Mouse (Mus musculus): Measurements from ENCODE around the gene Rnf111.
"Not testable (repeated sequence)": the region's sequence is repeated elsewhere in the genome, so short reads cannot be mapped to it uniquely, and the experiment has no call there.

The Rnf111 gene

GRCm38 (mm10) chr9:70503626-70504041, at the start of gene Rnf111:
Rnf111 (minus strand) TSS chr9:70503725.
- DNase-seq = peak; percentile 96 to 99

- not testable (repeated sequence) for DNase-seq
These were observed 48.7 kb upstream of the Rnf111 start for GRCm38 (mm10) chr9:70552233-70552632.

- no peak for DNase-seq
These were observed 48.0 kb upstream of the Rnf111 start for GRCm38 (mm10) chr9:70551524-70551923.

GRCm38 (mm10) chr9:70548304-70548703, 44.8 kb upstream of the Rnf111 start:
- no peak for DNase-seq

GRCm38 (mm10) chr9:70546576-70546975, 43.1 kb upstream of the Rnf111 start:
- DNase-seq = not testable (repeated sequence)

- DNase-seq = no peak
These were observed 41.3 kb upstream of the Rnf111 start for GRCm38 (mm10) chr9:70544831-70545230.

- no peak for DNase-seq
These were observed 40.5 kb upstream of the Rnf111 start for GRCm38 (mm10) chr9:70543985-70544384.

- DNase-seq = no peak
These were observed 39.7 kb upstream of the Rnf111 start for GRCm38 (mm10) chr9:70543048-70543880.

GRCm38 (mm10) chr9:70542305-70543041, 38.9 kb upstream of the Rnf111 start, which contains the start of gene Sltm:
Sltm (plus strand) TSS chr9:70542754.
- peak; percentile 99 to 100 for DNase-seq

GRCm38 (mm10) chr9:70541584-70541983, 38.1 kb upstream of the Rnf111 start:
- DNase-seq = no peak

GRCm38 (mm10) chr9:70533328-70533727, 29.8 kb upstream of the Rnf111 start:
- no peak for DNase-seq

GRCm38 (mm10) chr9:70524366-70524765, 20.8 kb upstream of the Rnf111 start:
- DNase-seq = no peak

GRCm38 (mm10) chr9:70523813-70524212, 20.3 kb upstream of the Rnf111 start:
- no peak for DNase-seq

GRCm38 (mm10) chr9:70520651-70521050, 17.1 kb upstream of the Rnf111 start:
- no peak for DNase-seq

GRCm38 (mm10) chr9:70511681-70512080, 8.2 kb upstream of the Rnf111 start:
- DNase-seq = no peak

- no peak for DNase-seq
These were observed 7.6 kb upstream of the Rnf111 start for GRCm38 (mm10) chr9:70510998-70511583.

- DNase-seq = no peak
These were observed 6.5 kb upstream of the Rnf111 start for GRCm38 (mm10) chr9:70509906-70510525.

GRCm38 (mm10) chr9:70506787-70507186, 3.3 kb upstream of the Rnf111 start:
- DNase-seq = no peak

- DNase-seq = no peak
These were observed 2.7 kb upstream of the Rnf111 start for GRCm38 (mm10) chr9:70506186-70506585.

- peak in 1 of 2 experiments; percentile 42 for DNase-seq
These were observed 416 bp downstream of the Rnf111 start for GRCm38 (mm10) chr9:70503015-70503603.

- DNase-seq = no peak
These were observed 1.1 kb downstream of the Rnf111 start for GRCm38 (mm10) chr9:70502284-70503014.

GRCm38 (mm10) chr9:70496990-70497389, 6.5 kb downstream of the Rnf111 start:
- no peak for DNase-seq
